Comparison of ENCODE assay signal across 13 mouse cellular contexts in the genomic region with DNA sequence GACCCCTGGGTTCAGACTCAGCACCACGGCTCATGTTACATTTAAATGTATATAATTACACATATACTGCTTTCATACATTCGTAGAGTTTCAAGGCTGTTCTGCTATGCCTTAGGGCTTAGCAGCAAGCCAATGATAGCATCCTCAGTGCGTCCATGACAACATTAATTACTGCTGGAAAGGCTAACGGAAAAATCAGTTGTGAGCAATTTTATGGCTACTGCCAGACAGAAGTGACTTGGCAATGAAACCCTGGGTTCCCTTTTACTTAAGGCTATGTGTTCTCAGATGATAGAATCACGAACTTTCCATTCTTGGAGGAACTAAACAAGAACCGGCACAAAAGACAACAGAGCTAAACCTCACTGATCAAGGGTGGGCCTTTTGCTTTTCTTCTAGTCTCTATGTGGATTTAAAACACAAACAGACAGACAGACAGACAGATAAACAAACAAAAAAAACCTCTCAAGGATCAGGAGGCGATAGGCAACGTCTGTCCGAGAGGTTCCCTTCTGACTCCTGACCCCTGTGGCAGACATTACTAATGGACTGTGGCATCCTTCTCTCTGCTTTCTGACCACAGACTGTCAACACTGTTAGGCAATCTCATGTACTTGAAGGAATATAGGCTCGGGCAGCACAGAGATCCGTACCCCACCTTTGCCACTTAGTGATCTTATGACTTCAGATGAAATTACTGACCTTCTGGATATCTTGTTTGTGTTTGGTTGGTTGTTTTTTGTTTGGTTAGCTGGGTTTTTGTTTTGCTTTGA.
A peak's percentile ranks its signal among the peaks of the same experiment; 100 is the strongest.
DNase-seq lines count a peak whose midpoint lies in the region; ATAC-seq and TF ChIP-seq lines count a peak whose summit lies in the region.
"Had no signal": no experiment of that assay in that cellular context is flagged by ENCODE, and none has a peak within 500 bp of the region (broad histone marks: within the 10 kb centered on the region; RNA-seq: fewer than 3 reads in every experiment).

No protein-coding gene starts in this region.

- TF ChIP-seq POLR2A in embryonic fibroblast, embryonic 13.5 days (IDR thresholded peaks at IDR 0.05; ENCODE audit: low read depth, low read length) = no peak

- H3K36me3 ChIP-seq in lung, embryonic 16.5 days (ENCODE audit: control insufficient read depth, insufficient read depth, low read length) = no peaks in the 10 kb centered on the region
- H3K36me3 ChIP-seq in stomach, postnatal 0 days (ENCODE audit: control insufficient read depth, insufficient read depth, low read length) = no peaks in the 10 kb centered on the region
- H3K36me3 ChIP-seq in liver, embryonic 11.5 days (ENCODE audit: control insufficient read depth, insufficient read depth, low read length) = no peaks in the 10 kb centered on the region
- H3K36me3 ChIP-seq: forebrain, embryonic 12.5 days; lung, embryonic 15.5 days had no signal

- ATAC-seq in lung, embryonic 16.5 days (ENCODE audit: low read depth) = peak; percentile 42; the same call in 1 of the 2 replicates
- peak; percentile 45; the same call in 1 of the 2 replicates for ATAC-seq in stomach, postnatal 0 days (ENCODE audit: low FRiP score, low TSS enrichment)
- ATAC-seq in liver, embryonic 11.5 days (replicated peaks; ENCODE audit: low FRiP score) = no peak
- ATAC-seq in CD4-positive, CD25-positive, alpha-beta regulatory T cell, adult 4 months = no peak
- ATAC-seq: intestine, postnatal 0 days had no signal

- no peak for TF ChIP-seq EP300 in stomach, postnatal 0 days (optimal IDR thresholded peaks at IDR 0.05)

- H3K27ac ChIP-seq in lung, embryonic 16.5 days (ENCODE audit: low read length) = no peak overlapping the region
- H3K27ac ChIP-seq in embryonic fibroblast, embryonic 13.5 days (ENCODE audit: insufficient read depth, low read length) = peak overlapping the region; percentile 55; the same call in 1 of the 2 replicates
- H3K27ac ChIP-seq in stomach, postnatal 0 days (replicated peaks) = no peak overlapping the region
- H3K27ac ChIP-seq in liver, embryonic 11.5 days (ENCODE audit: low read depth, low read length) = no peak overlapping the region; the same call in 1 of the 2 replicates
- H3K27ac ChIP-seq: forebrain, embryonic 12.5 days; lung, embryonic 15.5 days had no signal

- no peak for TF ChIP-seq CTCF in embryonic fibroblast, embryonic 13.5 days (IDR thresholded peaks at IDR 0.05; ENCODE audit: borderline replicate concordance, insufficient read depth, low read length)
- TF ChIP-seq CTCF in stomach, postnatal 0 days (IDR thresholded peaks at IDR 0.05; ENCODE audit: low read depth) = no peak

- 42% methylated on average over 11 of the region's 11 CpGs for WGBS in lung, embryonic 16.5 days
- WGBS in stomach, postnatal 0 days = 46% methylated on average over 11 of the region's 11 CpGs
- WGBS in liver, embryonic 11.5 days = 35% methylated on average over 11 of the region's 11 CpGs

- DNase-seq in gastrocnemius, adult 18-20 months (ENCODE audit: low spot score) = peak; percentile 14
- no peak for DNase-seq in gastrocnemius, postnatal 36 days
- no peak for DNase-seq in lung, postnatal 14 days
- DNase-seq in stomach, postnatal 0 days (ENCODE audit: low spot score) = no peak
- no peak for DNase-seq in liver, embryonic 11.5 days (ENCODE audit: low spot score)
- DNase-seq: B cell, adult 2 months; heart, adult 18-20 months had no signal

- no peak overlapping the region for H3K4me3 ChIP-seq in lung, embryonic 16.5 days (ENCODE audit: low read length)
- H3K4me3 ChIP-seq in embryonic fibroblast, embryonic 13.5 days (ENCODE audit: insufficient read depth, low read length) = no peak overlapping the region
- no peak overlapping the region for H3K4me3 ChIP-seq in stomach, postnatal 0 days (ENCODE audit: low read depth, low read length)
- H3K4me3 ChIP-seq in liver, embryonic 11.5 days (ENCODE audit: low read depth, low read length) = no peak overlapping the region
- H3K4me3 ChIP-seq: forebrain, embryonic 12.5 days; lung, embryonic 15.5 days had no signal

- no peak overlapping the region for H3K4me2 ChIP-seq in lung, embryonic 16.5 days (ENCODE audit: low read depth, low read length)
- no peak overlapping the region for H3K4me2 ChIP-seq in stomach, postnatal 0 days (replicated peaks; ENCODE audit: low read depth)
- H3K4me2 ChIP-seq in liver, embryonic 11.5 days = no peak overlapping the region
- H3K4me2 ChIP-seq: forebrain, embryonic 12.5 days; lung, embryonic 15.5 days had no signal

- intact Hi-C loops in gastrocnemius, postnatal 36 days (cut with DNase I) = no loop called here

- H3K27me3 ChIP-seq in lung, embryonic 16.5 days (ENCODE audit: control insufficient read depth, insufficient read depth, low read depth, low read length) = no peaks in the 10 kb centered on the region
- H3K27me3 ChIP-seq in stomach, postnatal 0 days (ENCODE audit: control insufficient read depth, insufficient read depth, low read length) = no peaks in the 10 kb centered on the region
- H3K27me3 ChIP-seq in liver, embryonic 11.5 days (replicated peaks; ENCODE audit: control insufficient read depth, insufficient read depth, low read length) = no peaks in the 10 kb centered on the region
- H3K27me3 ChIP-seq: forebrain, embryonic 12.5 days; lung, embryonic 15.5 days had no signal

- no peaks in the 10 kb centered on the region for H3K9me3 ChIP-seq in lung, embryonic 16.5 days (ENCODE audit: control insufficient read depth, low read length)
- H3K9me3 ChIP-seq in stomach, postnatal 0 days (ENCODE audit: control insufficient read depth, low read length) = no peaks in the 10 kb centered on the region
- H3K9me3 ChIP-seq in liver, embryonic 11.5 days (ENCODE audit: control insufficient read depth, low read length) = no peaks in the 10 kb centered on the region
- H3K9me3 ChIP-seq: forebrain, embryonic 12.5 days; lung, embryonic 15.5 days had no signal

- H3K4me1 ChIP-seq in lung, embryonic 16.5 days (replicated peaks; ENCODE audit: control insufficient read depth, insufficient read depth, low read length) = peaks cover 6% of the 10 kb centered on the region; the same call in 1 of the 2 replicates
- H3K4me1 ChIP-seq in embryonic fibroblast, embryonic 13.5 days (ENCODE audit: control insufficient read depth, insufficient read depth, low read length) = peaks cover 6% of the 10 kb centered on the region
- no peaks in the 10 kb centered on the region for H3K4me1 ChIP-seq in stomach, postnatal 0 days (replicated peaks; ENCODE audit: control insufficient read depth, insufficient read depth)
- H3K4me1 ChIP-seq in liver, embryonic 11.5 days (replicated peaks; ENCODE audit: control insufficient read depth, insufficient read depth, low read length) = no peaks in the 10 kb centered on the region; the same call in none of the 2 replicates

- H3K9ac ChIP-seq in lung, embryonic 16.5 days (ENCODE audit: low read length) = no peak overlapping the region
- H3K9ac ChIP-seq in stomach, postnatal 0 days (ENCODE audit: low read length) = no peak overlapping the region
- H3K9ac ChIP-seq in liver, embryonic 11.5 days (ENCODE audit: low read depth, low read length) = no peak overlapping the region
- H3K9ac ChIP-seq: forebrain, embryonic 12.5 days; lung, embryonic 15.5 days had no signal

Comparison
In these comparisons a context has a peak if more than half of its experiments do, and no peak if none do; other contexts are left out.
1. ATAC-seq: peak in lung, embryonic 16.5 days (single experiment) and stomach, postnatal 0 days (single experiment); none in liver, embryonic 11.5 days (single experiment) and CD4-positive, CD25-positive, alpha-beta regulatory T cell, adult 4 months (single experiment).